Mouse (Mus musculus) olfactory bulb, adult 2 months (tissue): ENCODE data around the gene Acp5. TPM values are rescaled to one million over a fixed set of nuclear protein-coding genes. Genes with fewer than 3 reads are reported as not detected.
"Not testable (repeated sequence)": the region's sequence is repeated elsewhere in the genome, so short reads cannot be mapped to it uniquely, and the experiment has no call there.

Experiments
- H3K27ac ChIP-seq: fragments of 200-500 bp; 2 replicates; pipeline ENCODE4 v1.5.1; 2012; ENCODE audit warnings: low read depth, low read length; ENCODE audit not compliant: insufficient read depth
- H3K4me1 ChIP-seq: fragments of 200-500 bp; 2 replicates; pipeline ENCODE4 v1.6.1; 2012; ENCODE audit warnings: low read length; ENCODE audit not compliant: control insufficient read depth, insufficient read depth
- H3K4me3 ChIP-seq: fragments of 200-500 bp; 2 replicates; pipeline ENCODE4 v1.5.1; 2012; ENCODE audit warnings: mild to moderate bottlenecking, low read depth, low read length, moderate library complexity; ENCODE audit not compliant: insufficient read depth
- CTCF ChIP-seq: fragments of 200-500 bp; IDR thresholded peaks from 2 replicates; pipeline ENCODE4 v1.5.1; 2012; ENCODE audit warnings: low read depth, mild to moderate bottlenecking, low read length, moderate library complexity; ENCODE audit not compliant: insufficient read depth
- POLR2A ChIP-seq: fragments of 200-500 bp; IDR thresholded peaks from 2 replicates; pipeline ENCODE4 v1.6.1; 2012; ENCODE audit warnings: mild to moderate bottlenecking, low read depth, low read length, moderate library complexity; ENCODE audit not compliant: insufficient read depth
- WGBS: fragments of 180-500 bp; shearing (Covaris S2); methylation state at CpG from one replicate; pipeline ENCODE4 v1.1.7; 2018; 5-methylcytosine and 5-hydroxymethylcytosine counted together
- polyA plus RNA-seq: library from polyadenylated mRNA; stranded (reverse); fragments of >200 nt; gene quantifications from 2 replicates; pipeline ENCODE4 v1.2.4, GENCODE M21; 2012; ENCODE audit warnings: low replicate concordance; ENCODE audit not compliant: missing spikeins, insufficient read depth, insufficient read length

Gene Acp5
- polyA plus RNA-seq, 1 experiment = not detected

GRCm38 (mm10) chr9:22161299-22161698 lies 25.8 kb upstream of the Acp5 start:
- no peak overlapping the region for H3K27ac ChIP-seq

DNA sequence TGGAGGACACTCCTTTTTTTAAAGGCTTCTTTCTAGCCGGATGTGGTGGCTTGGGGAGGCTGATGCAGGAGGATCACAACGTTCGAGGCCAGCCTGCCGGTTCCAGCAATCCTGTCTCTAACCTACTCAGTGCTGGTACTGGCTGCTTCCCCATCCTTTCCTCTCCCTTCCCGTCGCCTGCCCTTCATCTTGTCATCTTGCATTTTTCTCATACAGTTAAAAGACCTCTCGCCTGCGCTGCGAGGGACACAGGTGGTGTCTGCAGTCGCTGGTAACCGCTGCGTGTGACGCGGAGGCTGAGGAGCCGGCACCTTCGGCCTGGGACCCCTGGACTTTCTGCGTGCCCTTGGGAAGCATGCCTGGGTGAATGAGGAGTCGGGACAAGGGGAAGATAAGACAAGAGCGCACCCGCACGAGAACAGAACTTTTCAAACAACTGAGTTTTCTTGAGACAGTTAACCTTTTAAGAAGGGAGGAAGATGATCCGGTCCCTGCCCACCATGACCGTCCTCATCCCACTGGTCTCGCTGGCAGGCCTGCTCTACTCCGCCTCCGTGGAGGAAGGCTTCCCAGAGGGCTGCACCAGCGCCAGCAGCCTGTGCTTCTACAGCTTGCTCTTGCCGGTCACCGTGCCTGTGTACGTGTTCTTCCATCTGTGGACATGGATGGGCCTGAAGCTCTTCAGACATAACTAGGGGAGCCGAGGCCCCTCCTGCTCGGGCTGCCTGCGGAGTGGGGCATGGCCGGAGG lies 22.2 kb upstream of the Acp5 start:
- H3K4me1 ChIP-seq = peaks cover 11% of the 10 kb centered on the region
- no peak overlapping the region for H3K27ac ChIP-seq
- TF ChIP-seq POLR2A = no peak
- no peak for TF ChIP-seq CTCF

More at GRCm38 (mm10) chr9:22161299-22161698, 25.8 kb upstream of the Acp5 start:
- WGBS = 47% methylated on average over 6 of the region's 6 CpGs
- Histone ChIP-seq H3K4me1 (peaks cover 8% of the 10 kb centered on the region), H3K4me3 (no peak overlapping the region)
- TF ChIP-seq CTCF = no peak
- no peak for TF ChIP-seq POLR2A

GRCm38 (mm10) chr9:22156497-22157245 lies 21.2 kb upstream of the Acp5 start, which contains the start of gene Pigyl:
Pigyl (plus strand) TSS chr9:22156846.
- peak within 1 kb of the TSS; percentile 94 for H3K4me3 ChIP-seq
- H3K4me1 ChIP-seq = peaks cover 11% of the 10 kb centered on the region
- H3K27ac ChIP-seq = peak within 1 kb of the TSS; percentile 89
- peak; percentile 99 for TF ChIP-seq POLR2A
- TF ChIP-seq CTCF = 0 out of 2 replicates have a peak, but pooled peaks have one; percentile 21
- under 1% methylated on average over 65 of the region's 65 CpGs for WGBS

More for the DNA sequence above, 22.2 kb upstream of the Acp5 start:
- peak overlapping the region; percentile 94 for H3K4me3 ChIP-seq
- WGBS = 67% methylated on average over 34 of the region's 34 CpGs

DNA sequence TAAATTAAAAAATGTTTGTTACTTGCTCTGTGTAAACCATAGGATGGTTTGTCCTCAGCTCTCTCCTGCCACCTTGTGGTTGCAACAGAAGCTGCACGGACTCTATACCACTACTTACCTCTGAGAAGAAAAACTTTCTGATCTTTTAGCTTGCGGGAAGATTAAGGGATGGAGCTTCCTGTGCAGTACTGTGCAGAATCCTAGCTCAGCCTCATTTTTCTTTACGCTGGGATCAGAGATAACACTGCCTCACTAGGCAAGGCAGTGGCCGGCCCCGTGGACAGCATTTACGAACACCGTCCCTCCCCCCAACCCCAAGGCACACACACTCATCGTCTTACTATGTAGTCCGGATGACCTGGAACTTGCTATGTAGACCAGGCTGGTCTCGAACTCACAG lies 20.1 kb upstream of the Acp5 start:
- H3K4me3 ChIP-seq = no peak overlapping the region
- peak; percentile 37; the same call in 1 of the 2 replicates for TF ChIP-seq CTCF
- TF ChIP-seq POLR2A = no peak
- H3K27ac ChIP-seq = no peak overlapping the region
- peaks cover 11% of the 10 kb centered on the region for H3K4me1 ChIP-seq
- WGBS = 16% methylated on average over 10 of the region's 10 CpGs

GRCm38 (mm10) chr9:22153810-22154209 lies 18.3 kb upstream of the Acp5 start:
- peaks cover 11% of the 10 kb centered on the region for H3K4me1 ChIP-seq
- H3K27ac ChIP-seq = no peak overlapping the region
- no peak for TF ChIP-seq CTCF
- TF ChIP-seq POLR2A = no peak
- 90% methylated on average over 3 of the region's 3 CpGs for WGBS
- H3K4me3 ChIP-seq = no peak overlapping the region

DNA sequence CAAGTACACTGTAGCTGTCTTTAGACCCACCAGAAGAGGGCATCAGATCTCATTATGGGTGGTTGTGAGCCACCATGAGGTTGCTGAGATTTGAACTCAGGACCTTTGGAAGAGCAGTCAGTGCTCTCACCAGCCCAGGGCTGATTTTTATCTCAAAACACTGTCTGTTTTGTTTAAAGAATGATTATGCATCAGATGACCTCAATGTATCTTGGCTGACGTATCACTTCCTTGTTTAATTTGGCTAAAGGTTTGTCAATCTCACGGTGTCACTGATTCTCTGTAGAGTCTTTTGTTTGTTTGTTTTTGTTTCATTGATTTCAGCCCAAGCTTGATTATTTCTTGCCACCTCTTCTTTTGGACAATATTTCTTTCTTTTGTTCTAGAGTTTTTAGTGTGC lies 15.4 kb upstream of the Acp5 start:
- H3K4me1 ChIP-seq = peaks cover 3% of the 10 kb centered on the region; the same call in 1 of the 2 replicates
- no peak overlapping the region for H3K4me3 ChIP-seq
- WGBS = 71% methylated on average over 2 of the region's 2 CpGs
- TF ChIP-seq POLR2A = no peak
- TF ChIP-seq CTCF = no peak
- H3K27ac ChIP-seq = no peak overlapping the region

DNA sequence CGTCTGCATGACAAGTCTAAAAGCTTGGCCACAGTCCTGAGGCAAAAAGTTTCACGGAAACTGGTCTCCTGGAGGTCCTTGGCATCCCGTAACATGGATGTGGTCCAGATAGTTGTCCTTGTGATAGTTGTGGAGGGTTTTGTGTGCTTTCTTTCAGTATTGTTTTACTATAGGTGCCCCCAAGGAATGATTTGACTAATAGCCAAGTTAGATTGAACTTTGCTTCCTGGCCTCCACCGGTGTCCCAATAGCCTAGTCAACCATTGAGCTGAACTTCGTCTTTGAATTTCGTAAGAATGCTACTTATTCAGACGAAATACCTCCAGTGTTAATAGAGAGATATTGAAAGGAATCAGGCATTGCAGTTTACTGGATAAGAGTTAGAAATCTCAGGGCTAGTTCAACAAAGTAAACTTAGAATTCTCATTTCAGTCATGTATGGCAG lies 14.8 kb upstream of the Acp5 start:
- H3K27ac ChIP-seq, H3K4me1 ChIP-seq, H3K4me3 ChIP-seq: not testable (repeated sequence)
- WGBS = 81% methylated on average over 7 of the region's 7 CpGs

- 82% methylated on average over 20 of the region's 20 CpGs for WGBS
- Histone ChIP-seq H3K27ac (no peak overlapping the region), H3K4me3 (no peak overlapping the region), H3K4me1 (no peaks in the 10 kb centered on the region)
- TF ChIP-seq POLR2A (no peak), CTCF (no peak)
Measured at GRCm38 (mm10) chr9:22149426-22150248, 14.1 kb upstream of the Acp5 start.
